Mouse (Mus musculus): ENCODE data around the gene Prss38. TPM values are rescaled to one million over a fixed set of nuclear protein-coding genes. Genes with fewer than 3 reads are reported as not detected.
A peak's percentile ranks its signal among the peaks of the same experiment; 100 is the strongest.

Prss38 gene
- polyA plus RNA-seq, 1 experiment, result not detected

DNA sequence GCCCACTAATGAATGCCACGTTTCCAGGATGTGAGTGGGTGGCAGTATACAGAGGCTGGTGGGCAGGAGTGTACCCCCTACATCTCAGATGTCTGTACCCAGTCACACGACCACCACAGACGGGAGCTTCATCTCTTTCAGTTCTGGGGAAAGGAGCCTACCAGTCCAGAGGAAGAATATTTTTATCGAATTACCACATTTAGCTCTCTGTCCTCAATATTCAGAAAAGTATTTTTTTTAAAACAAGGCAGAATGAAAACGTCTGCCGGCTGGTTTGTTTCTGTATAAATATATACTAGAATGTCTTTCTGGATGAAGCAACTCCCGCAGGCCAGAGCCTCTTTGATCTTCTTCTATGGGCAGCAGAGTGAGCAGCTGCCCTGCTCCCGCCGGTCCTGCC is 42.5 kb downstream of the Prss38 start:
- Histone ChIP-seq H3K36me3 (replicated peaks; ENCODE audit: low read length) (no peaks in the 10 kb centered on the region), H3K9me3 (no peaks in the 10 kb centered on the region), H3K4me1 (no peaks in the 10 kb centered on the region; the same call in 1 of the 2 replicates), H3K4me3 (replicated peaks) (no peak overlapping the region), H3K27me3 (replicated peaks) (peaks cover 86% of the 10 kb centered on the region)
- TF ChIP-seq FLI1 (IDR thresholded peaks at IDR 0.05; ENCODE audit: low read length) (no peak), GATA1 (IDR thresholded peaks at IDR 0.05; ENCODE audit: borderline replicate concordance, low read length) (no peak)

GRCm38 (mm10) chr11:59331167-59331869 is 44.1 kb downstream of the Prss38 start:
- Histone ChIP-seq H3K4me1 (no peaks in the 10 kb centered on the region; the same call in 1 of the 2 replicates), H3K9me3 (no peaks in the 10 kb centered on the region), H3K27me3 (replicated peaks) (peaks cover 89% of the 10 kb centered on the region), H3K36me3 (replicated peaks; ENCODE audit: low read length) (no peaks in the 10 kb centered on the region), H3K4me3 (replicated peaks) (no peak overlapping the region)
- TF ChIP-seq GATA1 (IDR thresholded peaks at IDR 0.05; ENCODE audit: borderline replicate concordance, low read length) (no peak), FLI1 (IDR thresholded peaks at IDR 0.05; ENCODE audit: low read length) (no peak)

GRCm38 (mm10) chr11:59330560-59330959 is 44.9 kb downstream of the Prss38 start:
- Histone ChIP-seq H3K36me3 (replicated peaks; ENCODE audit: low read length) (no peaks in the 10 kb centered on the region), H3K9me3 (no peaks in the 10 kb centered on the region), H3K4me3 (replicated peaks) (no peak overlapping the region), H3K27me3 (replicated peaks) (peaks cover 86% of the 10 kb centered on the region), H3K4me1 (no peaks in the 10 kb centered on the region; the same call in 1 of the 2 replicates)
- TF ChIP-seq FLI1 (IDR thresholded peaks at IDR 0.05; ENCODE audit: low read length) (no peak), GATA1 (IDR thresholded peaks at IDR 0.05; ENCODE audit: borderline replicate concordance, low read length) (no peak)

DNA sequence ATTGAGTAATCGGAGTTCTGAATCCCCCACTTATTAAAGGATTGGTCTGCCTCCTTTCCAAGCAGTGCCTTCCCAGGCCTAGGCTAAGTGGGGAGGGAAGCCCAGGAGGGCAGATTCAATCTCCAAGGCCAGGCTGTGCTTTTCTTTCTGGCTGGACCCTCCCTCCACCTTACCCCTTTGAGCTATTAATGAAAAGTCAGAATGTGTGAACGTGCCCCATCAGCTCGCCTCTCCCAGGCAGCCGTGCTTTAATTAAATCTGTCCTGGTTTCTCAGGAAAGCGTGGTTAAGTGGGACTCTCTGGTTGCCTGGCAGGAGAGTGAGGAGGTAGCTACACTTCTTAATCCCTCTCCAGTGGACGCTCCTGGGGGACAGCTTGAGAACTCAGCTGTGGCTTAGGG is 45.8 kb downstream of the Prss38 start:
- TF ChIP-seq FLI1 (IDR thresholded peaks at IDR 0.05; ENCODE audit: low read length) (no peak), GATA1 (IDR thresholded peaks at IDR 0.05; ENCODE audit: borderline replicate concordance, low read length) (no peak)
- H3K4me1 ChIP-seq, result no peaks in the 10 kb centered on the region; the same call in 1 of the 2 replicates
- no peak overlapping the region for H3K4me3 ChIP-seq (replicated peaks)
- no peaks in the 10 kb centered on the region for H3K36me3 ChIP-seq (replicated peaks; ENCODE audit: low read length)
- no peaks in the 10 kb centered on the region for H3K9me3 ChIP-seq
- H3K27me3 ChIP-seq (replicated peaks), result peaks cover 83% of the 10 kb centered on the region

- H3K27me3 ChIP-seq (replicated peaks), result peaks cover 80% of the 10 kb centered on the region
- no peak overlapping the region for H3K4me3 ChIP-seq (replicated peaks)
- no peaks in the 10 kb centered on the region for H3K36me3 ChIP-seq (replicated peaks; ENCODE audit: low read length)
- TF ChIP-seq FLI1 (IDR thresholded peaks at IDR 0.05; ENCODE audit: low read length), result no peak
- no peak for TF ChIP-seq GATA1 (IDR thresholded peaks at IDR 0.05; ENCODE audit: borderline replicate concordance, low read length)
- H3K4me1 ChIP-seq, result no peaks in the 10 kb centered on the region; the same call in 1 of the 2 replicates
- no peaks in the 10 kb centered on the region for H3K9me3 ChIP-seq
These were observed 47.8 kb downstream of the Prss38 start for GRCm38 (mm10) chr11:59327625-59328024.

- Histone ChIP-seq H3K4me3 (replicated peaks) (no peak overlapping the region), H3K27me3 (replicated peaks) (peaks cover 75% of the 10 kb centered on the region), H3K4me1 (no peaks in the 10 kb centered on the region), H3K36me3 (replicated peaks; ENCODE audit: low read length) (no peaks in the 10 kb centered on the region), H3K9me3 (peaks cover 14% of the 10 kb centered on the region)
- TF ChIP-seq GATA1 (IDR thresholded peaks at IDR 0.05; ENCODE audit: borderline replicate concordance, low read length) (no peak), FLI1 (IDR thresholded peaks at IDR 0.05; ENCODE audit: low read length) (no peak)
These were observed 50.7 kb downstream of the Prss38 start for GRCm38 (mm10) chr11:59324777-59325176.

GRCm38 (mm10) chr11:59322988-59323387 is 52.5 kb downstream of the Prss38 start:
- Histone ChIP-seq H3K4me3 (replicated peaks) (peak overlapping the region; percentile 10), H3K27me3 (replicated peaks) (peaks cover 68% of the 10 kb centered on the region), H3K36me3 (replicated peaks; ENCODE audit: low read length) (no peaks in the 10 kb centered on the region), H3K9me3 (peaks cover 14% of the 10 kb centered on the region), H3K4me1 (no peaks in the 10 kb centered on the region)
- TF ChIP-seq GATA1 (IDR thresholded peaks at IDR 0.05; ENCODE audit: borderline replicate concordance, low read length) (no peak), FLI1 (IDR thresholded peaks at IDR 0.05; ENCODE audit: low read length) (no peak)

Other genes starting within 250 kb of the Prss38 start
- 9.6 and 10.4 TPM in 2 replicates for gene Obscn, start 239.3 kb downstream of the Prss38 start, polyA plus RNA-seq (2012; ENCODE audit: insufficient read depth, low replicate concordance)
- 2.5 TPM in 1 of 2 replicates, not detected in the other for gene Iba57, start 211.9 kb downstream of the Prss38 start, polyA plus RNA-seq (2012; ENCODE audit: insufficient read depth, low replicate concordance)
- 0.03 TPM in 1 of 2 replicates, not detected in the other for gene Gjc2, start 192.4 kb downstream of the Prss38 start, polyA plus RNA-seq (2012; ENCODE audit: insufficient read depth, low replicate concordance)
- gene Guk1, start 183.4 kb downstream of the Prss38 start, polyA plus RNA-seq (2012; ENCODE audit: insufficient read depth, low replicate concordance), result 19.3 TPM in 1 of 2 replicates, not detected in the other
- gene Mrpl55, start 173.2 kb downstream of the Prss38 start, polyA plus RNA-seq (2012; ENCODE audit: insufficient read depth, low replicate concordance), result 22.0 and 34.5 TPM in 2 replicates
- 11.5 and 33.5 TPM in 2 replicates for gene 2310033P09Rik, start 167.3 kb downstream of the Prss38 start, polyA plus RNA-seq (2012; ENCODE audit: insufficient read depth, low replicate concordance)
- 222 and 240 TPM in 2 replicates for gene Arf1, start 147.4 kb downstream of the Prss38 start, polyA plus RNA-seq (2012; ENCODE audit: insufficient read depth, low replicate concordance)
- not detected in 2 replicates for gene Wnt3a, start 84.9 kb downstream of the Prss38 start, polyA plus RNA-seq (2012; ENCODE audit: insufficient read depth, low replicate concordance)
- not detected in 2 replicates for gene Wnt9a, start 68.7 kb downstream of the Prss38 start, polyA plus RNA-seq (2012; ENCODE audit: insufficient read depth, low replicate concordance)
- 2.6 and 3.6 TPM in 2 replicates for gene Jmjd4, start 74.4 kb upstream of the Prss38 start, polyA plus RNA-seq (2012; ENCODE audit: insufficient read depth, low replicate concordance)
- 9.9 and 18.6 TPM in 2 replicates for gene Snap47, start 75.5 kb upstream of the Prss38 start, polyA plus RNA-seq (2012; ENCODE audit: insufficient read depth, low replicate concordance)
- gene Zfp867, start 96.8 kb upstream of the Prss38 start, polyA plus RNA-seq (2012; ENCODE audit: insufficient read depth, low replicate concordance), result 0.07 TPM in 1 of 2 replicates, not detected in the other
- gene Zkscan17, start 151.1 kb upstream of the Prss38 start, polyA plus RNA-seq (2012; ENCODE audit: insufficient read depth, low replicate concordance), result 13.6 and 19.8 TPM in 2 replicates
- 0.41 and 0.84 TPM in 2 replicates for gene Nlrp3, start 165.9 kb upstream of the Prss38 start, polyA plus RNA-seq (2012; ENCODE audit: insufficient read depth, low replicate concordance)
- 2.2 TPM in 1 of 2 replicates, not detected in the other for gene Olfr222, start 200.6 kb upstream of the Prss38 start, polyA plus RNA-seq (2012; ENCODE audit: insufficient read depth, low replicate concordance)
- gene Olfr223, start 217.6 kb upstream of the Prss38 start, polyA plus RNA-seq (2012; ENCODE audit: insufficient read depth, low replicate concordance), result not detected in 2 replicates

Measured in megakaryocyte, embryonic 14.5 days (primary cell).